Mouse (Mus musculus) gastrocnemius, postnatal 25 days (tissue): ENCODE data around the gene Slc9b2. TPM values are rescaled to one million over a fixed set of nuclear protein-coding genes. Genes with fewer than 3 reads are reported as not detected.

Experiments used
- DNase-seq: peaks from one replicate; pipeline ENCODE4 v3.0.0; 2022
- long read RNA-seq, 2 experiments: library from polyadenylated mRNA; stranded (forward); transcript quantifications; one replicate each; pipeline ENCODE4 v2.0.0; 2021
- total RNA-seq, 2 experiments: library from RNA; stranded (reverse); gene quantifications; 1 replicate in 1 of 2; 2 replicates in 1 of 2; pipeline ENCODE4 v1.2.3; 2021

Gene Slc9b2
- total RNA-seq: under 1 TPM; 0.18 to 0.43 TPM
- long read RNA-seq, experiment 1: 0 reads
- long read RNA-seq, experiment 2, partial matches to known transcripts: 1 of 1 reads
- long read RNA-seq, experiment 2, other reads (novel, unspliced or antisense): 0 of 1 reads

GRCm38 (mm10) chr3:135307411-135308259, at the start of gene Slc9b2:
Gene Slc9b2 (plus strand): TSS chr3:135307700.
- peak; percentile 12 for DNase-seq

- DNase-seq: no peak
Measured at GRCm38 (mm10) chr3:135258919-135259318, 48.6 kb upstream of the Slc9b2 start.

- DNase-seq: no peak
Measured at GRCm38 (mm10) chr3:135260233-135260632, 47.3 kb upstream of the Slc9b2 start.

- DNase-seq: no peak
Measured at GRCm38 (mm10) chr3:135268616-135269015, 38.9 kb upstream of the Slc9b2 start.

GRCm38 (mm10) chr3:135269391-135269990, 38.0 kb upstream of the Slc9b2 start:
- no peak for DNase-seq

GRCm38 (mm10) chr3:135272627-135273026, 34.9 kb upstream of the Slc9b2 start:
- no peak for DNase-seq

- no peak for DNase-seq
Measured at GRCm38 (mm10) chr3:135273047-135273446, 34.5 kb upstream of the Slc9b2 start.

GRCm38 (mm10) chr3:135280160-135280559, 27.3 kb upstream of the Slc9b2 start:
- DNase-seq: no peak

GRCm38 (mm10) chr3:135280669-135281415, 26.7 kb upstream of the Slc9b2 start, which contains the start of gene Bdh2:
Gene Bdh2 (plus strand): TSS chr3:135281221.
- DNase-seq: peak; percentile 73

GRCm38 (mm10) chr3:135281701-135282100, 25.8 kb upstream of the Slc9b2 start:
- DNase-seq: no peak

GRCm38 (mm10) chr3:135285256-135285655, 22.2 kb upstream of the Slc9b2 start:
- DNase-seq: no peak

GRCm38 (mm10) chr3:135285807-135286206, 21.7 kb upstream of the Slc9b2 start:
- no peak for DNase-seq

- no peak for DNase-seq
Measured at GRCm38 (mm10) chr3:135288138-135288750, 19.3 kb upstream of the Slc9b2 start.

- no peak for DNase-seq
Measured at GRCm38 (mm10) chr3:135289148-135289547, 18.4 kb upstream of the Slc9b2 start.

- DNase-seq: no peak
Measured at GRCm38 (mm10) chr3:135290249-135290894, 17.1 kb upstream of the Slc9b2 start.

- no peak for DNase-seq
Measured at GRCm38 (mm10) chr3:135293703-135294102, 13.8 kb upstream of the Slc9b2 start.

- DNase-seq: no peak
Measured at GRCm38 (mm10) chr3:135295559-135295958, 11.9 kb upstream of the Slc9b2 start.

GRCm38 (mm10) chr3:135298560-135298959, 8.9 kb upstream of the Slc9b2 start:
- peak; percentile 26 for DNase-seq

GRCm38 (mm10) chr3:135300081-135300480, 7.4 kb upstream of the Slc9b2 start:
- no peak for DNase-seq

- DNase-seq: no peak
Measured at GRCm38 (mm10) chr3:135304060-135304459, 3.4 kb upstream of the Slc9b2 start.

- no peak for DNase-seq
Measured at GRCm38 (mm10) chr3:135304566-135304965, 2.9 kb upstream of the Slc9b2 start.
